Mouse (Mus musculus) spleen, adult 12 weeks (tissue): ENCODE measurements around the gene Lrch1.
A peak's percentile ranks its signal among the peaks of the same experiment; 100 is the strongest.

Experiments
- DNase-seq: peaks from one replicate; pipeline ENCODE4 v3.0.0; 2022; ENCODE audit warnings: low spot score

Lrch1 gene

DNA sequence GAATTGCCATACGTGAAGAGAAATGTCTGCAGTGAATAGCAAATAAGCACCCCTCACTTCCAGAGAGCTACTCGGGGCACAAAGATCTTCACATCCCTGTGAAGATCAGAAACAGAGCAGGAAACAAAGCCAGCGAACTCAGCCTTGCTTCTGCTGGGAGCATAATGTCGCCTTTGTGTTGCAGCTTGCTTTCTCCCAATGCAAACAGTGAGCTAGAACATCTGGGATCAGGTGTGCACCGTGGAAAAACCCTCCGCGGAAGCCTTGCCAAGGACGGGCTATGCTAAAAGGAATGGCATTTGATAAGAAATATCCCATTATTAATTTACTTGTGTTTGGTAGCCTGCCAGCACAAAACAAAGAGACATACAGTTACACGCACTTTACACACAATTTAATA, 95.8 kb downstream of the Lrch1 start:
- DNase-seq, result no peak

- no peak for DNase-seq
Measured at GRCm38 (mm10) chr14:74849020-74849419, 98.7 kb downstream of the Lrch1 start.

DNA sequence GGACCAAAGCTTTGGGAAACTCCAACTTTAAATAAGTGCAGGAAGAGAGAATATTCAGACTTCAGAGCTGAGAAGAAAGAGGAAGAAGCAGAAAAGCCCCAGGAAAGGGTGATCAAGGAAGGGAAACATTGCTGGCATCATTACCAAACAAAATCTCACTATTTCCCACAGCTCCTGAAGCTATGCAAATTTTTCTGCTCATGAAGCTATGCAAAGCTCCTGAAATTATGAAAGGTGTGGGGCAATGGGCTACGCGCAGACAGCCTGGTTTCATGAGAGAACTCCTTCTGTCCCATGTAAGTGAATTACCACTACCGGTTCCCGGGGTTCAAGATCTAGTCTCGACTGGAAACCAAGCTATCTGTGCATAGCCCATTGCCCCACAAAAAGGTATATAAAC, 99.5 kb downstream of the Lrch1 start:
- no peak for DNase-seq

DNA sequence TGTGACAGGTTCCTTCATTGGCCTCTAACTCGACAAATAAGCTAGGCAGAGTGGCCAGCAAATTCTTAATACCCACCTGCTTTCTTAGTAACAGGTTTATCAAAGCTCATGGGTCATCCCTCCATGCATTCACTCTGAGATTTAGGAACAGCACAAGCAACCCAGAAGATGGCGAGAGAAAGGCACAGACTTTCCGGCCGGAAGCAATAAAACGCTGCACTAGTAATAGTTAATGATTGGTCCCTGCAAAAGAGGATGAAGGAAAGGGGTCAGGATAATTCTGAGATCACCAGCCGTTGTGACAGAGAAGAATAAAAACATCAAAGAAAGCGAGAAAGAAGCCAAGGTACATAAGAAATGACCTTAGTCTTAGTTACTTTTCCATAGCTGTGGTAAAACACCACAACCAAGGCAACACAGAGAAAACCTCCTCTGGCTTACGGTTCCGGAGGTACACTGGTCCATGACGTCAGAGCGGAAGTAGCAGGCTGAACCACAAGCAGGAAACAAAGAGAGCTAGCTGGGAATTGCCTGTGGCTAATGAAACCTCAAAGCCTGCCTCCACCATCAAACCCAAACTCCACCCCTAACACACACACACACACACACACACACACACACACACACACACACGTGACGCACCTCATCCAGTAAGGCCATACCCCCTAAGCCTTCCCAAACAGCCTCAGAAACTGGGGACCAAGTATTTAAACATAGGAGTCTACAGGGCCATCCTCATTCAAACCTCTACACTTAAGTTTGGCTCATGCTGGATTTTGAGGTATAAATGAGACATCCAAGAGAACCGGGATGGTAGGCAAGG, 100.2 kb downstream of the Lrch1 start:
- peak; percentile 30 for DNase-seq

DNA sequence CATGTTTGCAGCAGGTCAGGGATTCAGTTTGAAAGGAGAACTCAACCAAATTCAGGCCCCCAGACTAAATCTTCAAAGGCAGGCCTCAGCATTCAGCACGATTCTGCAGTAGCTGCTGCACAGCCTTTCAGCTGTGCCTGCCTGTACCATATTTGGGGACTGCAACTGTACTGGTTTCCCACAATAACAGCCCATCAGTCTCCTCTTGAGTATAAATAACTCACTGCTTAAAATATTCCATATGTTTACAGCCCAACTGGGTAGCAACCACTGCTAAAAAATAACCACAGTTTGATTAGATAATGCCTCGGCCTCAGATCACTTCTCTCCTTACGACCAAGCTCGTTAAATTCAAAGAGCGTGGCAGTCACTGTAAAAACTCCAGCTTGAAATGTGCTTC, 101.0 kb downstream of the Lrch1 start:
- no peak for DNase-seq

- DNase-seq, result no peak
Measured at GRCm38 (mm10) chr14:74845661-74846274, 101.9 kb downstream of the Lrch1 start.

DNA sequence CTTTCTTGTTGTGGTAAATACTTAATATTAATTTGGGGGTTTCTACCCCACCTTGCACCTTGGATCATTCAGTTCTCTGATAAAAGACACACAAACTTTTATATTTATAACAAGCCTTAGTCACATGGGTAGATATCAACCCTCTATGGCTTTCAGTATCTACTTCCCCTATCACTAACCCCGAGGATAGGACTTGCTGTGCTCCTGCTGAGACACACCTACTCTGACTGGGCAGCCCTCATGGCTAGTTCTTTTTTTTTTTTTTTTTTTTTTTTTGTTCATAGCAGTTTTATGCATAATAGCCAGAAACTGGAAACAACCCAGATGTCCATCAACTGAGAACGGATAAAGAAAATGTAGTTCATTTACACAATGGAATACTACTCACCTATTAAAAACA, 106.0 kb downstream of the Lrch1 start:
- DNase-seq, result no peak

DNA sequence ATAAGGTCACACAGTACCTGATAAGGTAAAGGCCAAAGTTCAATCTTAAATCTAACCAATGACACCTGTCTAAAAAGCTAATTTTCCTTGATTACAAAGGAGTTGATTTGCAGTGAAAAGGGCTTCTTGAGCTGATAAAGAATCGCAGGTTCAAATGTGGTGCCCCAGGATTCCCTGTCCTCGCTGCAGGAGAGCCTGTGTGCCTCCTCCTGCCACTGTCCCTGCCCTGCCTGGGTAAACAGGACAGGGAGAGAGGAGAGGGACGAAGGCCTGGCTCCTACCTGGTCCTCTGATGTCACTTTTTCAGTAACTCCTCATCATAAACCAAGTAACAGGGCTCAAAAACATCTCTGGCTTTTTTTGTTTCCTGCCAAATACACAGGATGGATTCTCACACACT, 106.4 kb downstream of the Lrch1 start:
- DNase-seq, result no peak

- DNase-seq, result no peak
Measured at GRCm38 (mm10) chr14:74840820-74841219, 106.9 kb downstream of the Lrch1 start.

- DNase-seq, result no peak
Measured at GRCm38 (mm10) chr14:74840328-74840727, 107.3 kb downstream of the Lrch1 start.

DNA sequence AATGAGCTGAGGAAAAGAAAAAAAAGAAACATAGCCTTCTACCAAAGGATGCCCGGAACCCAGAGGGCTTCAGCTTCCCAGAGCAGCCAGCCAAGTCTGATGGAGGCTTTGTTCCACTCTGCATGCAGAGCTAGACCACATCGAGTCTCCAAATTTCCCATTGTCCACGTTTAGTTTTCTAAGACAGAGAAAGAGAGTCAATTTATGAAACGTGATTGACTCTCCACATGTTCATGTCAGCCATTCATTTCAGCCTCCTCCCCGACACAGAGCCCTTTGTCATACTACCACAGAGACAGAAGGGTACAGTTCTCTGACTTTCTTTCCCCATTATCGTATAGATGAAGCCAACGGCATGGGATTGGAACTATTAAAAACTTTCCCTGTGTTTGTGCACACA, 108.9 kb downstream of the Lrch1 start:
- DNase-seq, result no peak

DNA sequence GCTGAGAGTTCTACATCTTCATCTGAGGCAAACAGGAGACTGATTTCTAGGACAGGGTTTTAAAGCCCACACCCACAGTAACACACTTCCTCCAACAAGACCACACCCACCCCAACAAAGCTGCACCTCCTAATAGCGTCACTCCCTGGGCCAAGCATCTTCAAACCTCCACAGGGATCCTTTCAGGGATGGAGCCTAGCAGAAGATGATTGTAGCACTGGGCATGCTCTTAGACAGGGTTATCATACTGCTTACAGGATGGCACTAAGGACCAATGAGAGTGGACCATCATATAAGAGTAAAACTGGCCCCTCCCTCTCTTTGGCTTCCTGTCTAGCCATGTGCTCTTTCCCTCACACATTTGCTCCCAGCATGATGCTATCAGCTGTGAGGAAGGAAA, 112.7 kb downstream of the Lrch1 start:
- no peak for DNase-seq

- no peak for DNase-seq
Measured at GRCm38 (mm10) chr14:74834215-74834614, 113.5 kb downstream of the Lrch1 start.

- DNase-seq, result no peak
Measured at GRCm38 (mm10) chr14:74831653-74832052, 116.0 kb downstream of the Lrch1 start.

DNA sequence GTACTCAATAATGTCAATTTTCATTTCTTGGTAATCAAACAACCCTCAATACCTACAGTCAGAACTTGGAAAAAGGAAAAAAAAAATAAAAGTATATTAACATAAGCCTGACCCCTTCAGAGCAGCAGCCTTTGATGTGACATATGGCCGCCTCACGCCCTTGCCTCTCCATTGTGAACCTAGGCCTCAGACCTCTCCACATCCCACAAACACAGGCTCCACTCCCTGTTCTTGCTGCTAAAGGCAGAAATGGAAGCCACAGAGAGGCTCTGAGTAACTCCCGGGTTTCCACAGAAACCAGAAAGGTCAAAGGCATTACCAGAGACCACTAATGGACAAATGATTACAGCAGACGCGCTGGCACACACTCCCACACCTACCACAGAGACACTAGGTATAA, 116.6 kb downstream of the Lrch1 start:
- no peak for DNase-seq

- no peak for DNase-seq
Measured at GRCm38 (mm10) chr14:74830591-74830990, 117.1 kb downstream of the Lrch1 start.

- no peak for DNase-seq
Measured at GRCm38 (mm10) chr14:74822757-74823680, 124.7 kb downstream of the Lrch1 start.

GRCm38 (mm10) chr14:74822048-74822447, 125.6 kb downstream of the Lrch1 start:
- DNase-seq, result no peak

- DNase-seq, result no peak
Measured at GRCm38 (mm10) chr14:74820180-74820813, 127.4 kb downstream of the Lrch1 start.

DNA sequence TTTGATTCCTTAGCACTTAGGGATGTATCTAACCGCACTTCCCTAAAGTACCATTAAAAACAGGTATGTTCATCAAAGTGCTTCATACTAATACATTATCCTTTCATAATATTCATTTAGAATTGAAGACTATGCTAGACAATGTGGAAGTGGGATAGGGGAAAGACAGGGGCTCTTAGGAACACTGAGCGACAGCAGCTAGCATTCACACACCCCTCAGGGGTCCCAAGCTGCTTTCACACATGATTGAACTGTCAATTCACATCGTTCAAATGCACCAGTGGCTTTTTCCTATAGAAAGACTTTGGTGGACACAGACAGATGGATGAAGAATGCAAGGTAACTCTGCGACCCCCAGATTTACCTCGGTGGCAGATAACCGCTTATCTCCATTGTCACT, 131.0 kb downstream of the Lrch1 start:
- no peak for DNase-seq

GRCm38 (mm10) chr14:74814848-74815789, 132.6 kb downstream of the Lrch1 start:
- DNase-seq, result no peak
